Mouse (Mus musculus) stomach, embryonic 14.5 days (tissue): ENCODE results near the gene Flt3l. TPM values are rescaled to one million over a fixed set of nuclear protein-coding genes. Genes with fewer than 3 reads are reported as not detected.

Experiments
- ATAC-seq: fragments of 200-750 bp; cut with Nextera tagmentation; 2 replicates; pipeline ENCODE4 v1.8.0; 2017; ENCODE audit warnings: low read depth, moderate TSS enrichment; ENCODE audit not compliant: insufficient number of reproducible peaks, insufficient read depth, low FRiP score
- H3K27ac ChIP-seq: fragments of 300-500 bp; sonication (generic); 2 replicates; pipeline ENCODE4 v1.5.1; 2014; ENCODE audit warnings: mild to moderate bottlenecking, low read length, moderate library complexity, mixed read lengths
- H3K27me3 ChIP-seq: fragments of 300-500 bp; sonication (generic); 2 replicates; pipeline ENCODE4 v1.6.1; 2014; ENCODE audit warnings: low read length, control low read depth, mixed read lengths; ENCODE audit not compliant: control insufficient read depth, insufficient read depth
- H3K36me3 ChIP-seq: fragments of 300-500 bp; sonication (generic); 2 replicates; pipeline ENCODE4 v1.6.1; 2014; ENCODE audit warnings: mild to moderate bottlenecking, control low read depth, low read length, moderate library complexity, mixed read lengths; ENCODE audit not compliant: control insufficient read depth, insufficient read depth
- H3K4me1 ChIP-seq: fragments of 300-500 bp; sonication (generic); 2 replicates; pipeline ENCODE4 v1.6.1; 2014; ENCODE audit warnings: low read length, control low read depth, mixed read lengths; ENCODE audit not compliant: control insufficient read depth, insufficient read depth
- H3K4me2 ChIP-seq: fragments of 300-500 bp; sonication (generic); replicated peaks from 2 replicates; pipeline ENCODE4 v1.6.1; 2014; ENCODE audit warnings: low read depth, low read length, control low read depth
- H3K4me3 ChIP-seq: fragments of 300-500 bp; sonication (generic); 2 replicates; pipeline ENCODE4 v1.5.1; 2014; ENCODE audit warnings: low read depth, low read length, control low read depth
- H3K9ac ChIP-seq: fragments of 300-500 bp; sonication (generic); replicated peaks from 2 replicates; pipeline ENCODE4 v1.6.1; 2014; ENCODE audit warnings: low read depth, mild to moderate bottlenecking, control low read depth, low read length, moderate library complexity, mixed read lengths
- H3K9me3 ChIP-seq: fragments of 300-500 bp; sonication (generic); 2 replicates; pipeline ENCODE4 v1.6.1; 2016; ENCODE audit warnings: low read depth, low read length, control low read depth; ENCODE audit not compliant: control insufficient read depth
- WGBS: fragments of 180-500 bp; shearing (Covaris S2); extraction: QIAGEN DNeasy Blood & Tissue Kit; methylation state at CpG from one replicate; pipeline ENCODE4 v1.1.7; 2014; 5-methylcytosine and 5-hydroxymethylcytosine counted together
- polyA plus RNA-seq: library from polyadenylated mRNA; unstranded; fragments of >200 nt; fragmentation: Nextera tagmentation; extraction: Ambion mirVana; gene quantifications from 2 replicates; pipeline ENCODE4 v1.2.1, GENCODE M21; 2014

Gene Flt3l
- 2.1 and 2.9 TPM in 2 replicates for polyA plus RNA-seq

DNA sequence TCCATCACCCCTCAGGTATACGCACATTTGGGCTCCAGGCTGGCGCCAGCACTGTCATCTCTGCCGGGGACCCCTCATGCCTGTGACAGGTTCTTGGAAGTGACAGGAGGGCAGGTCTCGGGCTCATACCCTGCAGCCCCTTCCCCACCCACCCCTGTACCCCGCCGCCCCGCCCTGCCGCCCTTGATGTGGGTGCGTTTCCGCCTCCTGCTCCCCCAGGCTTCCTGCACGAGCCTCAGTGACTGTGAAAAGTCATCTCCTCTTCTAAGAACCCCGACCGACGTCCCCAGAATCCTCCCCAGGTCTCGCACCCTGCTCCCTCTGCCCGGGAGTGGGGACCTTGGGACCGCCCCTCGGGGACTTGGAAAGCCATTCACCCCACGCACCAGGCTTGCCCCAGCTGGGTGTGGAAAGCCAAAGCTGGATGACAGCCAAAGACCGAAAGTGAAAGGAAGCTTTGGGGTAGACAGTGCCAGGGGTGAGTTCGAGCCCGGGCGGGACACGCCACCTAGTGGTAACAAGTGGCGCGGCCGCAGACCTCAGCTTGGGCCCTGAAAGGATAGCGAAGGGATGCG, at the start of gene Flt3l, which contains the start of gene Gm45713:
TSS of gene Flt3l (minus strand) at position 440 of the 575 bp plus-strand sequence.
TSS of gene Gm45713 (minus strand) at position 239 of the 575 bp plus-strand sequence.
- peak within 1 kb of the TSS; percentile 54 for H3K4me2 ChIP-seq
- H3K9ac ChIP-seq: peak within 1 kb of the TSS; percentile 43
- H3K4me1 ChIP-seq: no peaks in the 10 kb centered on the region
- WGBS: 2% methylated on average over 29 of the region's 29 CpGs
- H3K4me3 ChIP-seq: peak within 1 kb of the TSS; percentile 45
- no peaks in the 10 kb centered on the region for H3K27me3 ChIP-seq
- no peak within 1 kb of the TSS for H3K27ac ChIP-seq
- peak; percentile 86 for ATAC-seq
- H3K9me3 ChIP-seq: no peaks in the 10 kb centered on the region
- H3K36me3 ChIP-seq: no peaks in the 10 kb centered on the region

DNA sequence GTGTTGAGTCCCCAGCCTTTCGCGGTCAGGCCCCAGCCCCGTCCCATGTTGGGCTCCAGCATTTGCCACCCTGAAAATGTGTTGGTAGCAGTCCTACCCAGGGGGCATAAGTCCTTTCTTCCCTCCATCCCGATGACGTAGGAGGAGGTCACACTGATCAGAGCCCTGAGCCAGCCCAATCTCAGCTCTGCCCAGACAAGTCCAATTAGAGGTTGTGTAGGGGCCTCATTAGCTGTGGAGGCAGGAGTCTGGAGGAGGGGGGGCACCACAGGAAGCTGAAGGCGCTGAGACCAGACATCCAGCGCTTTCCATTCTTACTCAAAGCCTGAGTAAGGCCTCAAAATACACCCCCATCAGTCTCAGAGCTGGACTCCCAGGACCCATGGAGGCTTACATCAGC, 49.7 kb upstream of the Flt3l start:
- Histone ChIP-seq H3K4me2 (no peak overlapping the region), H3K27me3 (peaks cover 30% of the 10 kb centered on the region), H3K4me3 (no peak overlapping the region), H3K36me3 (no peaks in the 10 kb centered on the region), H3K4me1 (no peaks in the 10 kb centered on the region), H3K27ac (no peak overlapping the region), H3K9me3 (no peaks in the 10 kb centered on the region), H3K9ac (no peak overlapping the region)
- no peak for ATAC-seq
- WGBS: 63% methylated on average over 7 of the region's 7 CpGs

GRCm38 (mm10) chr7:45183672-45184071, 47.4 kb upstream of the Flt3l start:
- no peaks in the 10 kb centered on the region for H3K36me3 ChIP-seq
- H3K4me3 ChIP-seq: no peak overlapping the region
- ATAC-seq: no peak
- no peaks in the 10 kb centered on the region for H3K4me1 ChIP-seq
- no peak overlapping the region for H3K4me2 ChIP-seq
- 65% methylated on average over 7 of the region's 7 CpGs for WGBS
- H3K9me3 ChIP-seq: no peaks in the 10 kb centered on the region
- no peak overlapping the region for H3K27ac ChIP-seq
- H3K27me3 ChIP-seq: peaks cover 49% of the 10 kb centered on the region
- no peak overlapping the region for H3K9ac ChIP-seq

DNA sequence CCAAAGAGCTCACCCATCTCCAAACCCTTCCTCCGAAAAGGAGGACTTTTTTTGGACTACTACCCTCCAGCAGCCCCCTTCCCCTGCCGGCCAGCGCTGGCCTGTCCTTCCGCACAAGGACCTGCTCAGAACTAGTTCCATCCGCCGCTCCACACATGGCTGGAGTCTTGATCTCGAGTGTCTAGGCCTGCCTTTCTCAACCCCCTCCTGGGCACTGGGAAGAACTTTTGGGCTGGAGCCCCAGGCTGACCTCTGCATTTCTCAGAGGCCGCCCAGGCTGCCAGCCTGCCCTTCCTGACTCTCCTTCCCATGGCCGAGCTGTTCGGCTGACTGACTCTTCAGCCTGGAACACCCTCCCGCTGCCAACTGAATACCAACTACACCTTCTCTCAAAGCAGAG, 46.4 kb upstream of the Flt3l start:
- peaks cover 57% of the 10 kb centered on the region for H3K27me3 ChIP-seq
- no peak overlapping the region for H3K9ac ChIP-seq
- peak overlapping the region; percentile 19 for H3K4me3 ChIP-seq
- 19% methylated on average over 11 of the region's 11 CpGs for WGBS
- H3K4me2 ChIP-seq: peak overlapping the region; percentile 41
- H3K9me3 ChIP-seq: no peaks in the 10 kb centered on the region
- ATAC-seq: 0 out of 2 replicates have a peak, but pooled peaks have one; percentile 7
- H3K36me3 ChIP-seq: no peaks in the 10 kb centered on the region
- no peak overlapping the region for H3K27ac ChIP-seq
- H3K4me1 ChIP-seq: no peaks in the 10 kb centered on the region

- Histone ChIP-seq H3K4me2 (peak overlapping the region; percentile 41), H3K4me1 (no peaks in the 10 kb centered on the region), H3K27ac (no peak overlapping the region), H3K27me3 (peaks cover 58% of the 10 kb centered on the region), H3K9me3 (no peaks in the 10 kb centered on the region), H3K4me3 (peak overlapping the region; percentile 19), H3K9ac (no peak overlapping the region), H3K36me3 (no peaks in the 10 kb centered on the region)
- WGBS: under 1% methylated on average over 34 of the region's 34 CpGs
- ATAC-seq: peak; percentile 84
Observed at GRCm38 (mm10) chr7:45182199-45182601, 46.0 kb upstream of the Flt3l start.

GRCm38 (mm10) chr7:45181540-45181939, 45.3 kb upstream of the Flt3l start:
- ATAC-seq: no peak
- H3K9me3 ChIP-seq: no peaks in the 10 kb centered on the region
- H3K27ac ChIP-seq: no peak overlapping the region
- H3K4me2 ChIP-seq: no peak overlapping the region
- H3K9ac ChIP-seq: no peak overlapping the region
- H3K4me3 ChIP-seq: no peak overlapping the region
- H3K36me3 ChIP-seq: no peaks in the 10 kb centered on the region
- H3K4me1 ChIP-seq: no peaks in the 10 kb centered on the region
- WGBS: 6% methylated on average over 35 of the region's 35 CpGs
- peaks cover 65% of the 10 kb centered on the region for H3K27me3 ChIP-seq

DNA sequence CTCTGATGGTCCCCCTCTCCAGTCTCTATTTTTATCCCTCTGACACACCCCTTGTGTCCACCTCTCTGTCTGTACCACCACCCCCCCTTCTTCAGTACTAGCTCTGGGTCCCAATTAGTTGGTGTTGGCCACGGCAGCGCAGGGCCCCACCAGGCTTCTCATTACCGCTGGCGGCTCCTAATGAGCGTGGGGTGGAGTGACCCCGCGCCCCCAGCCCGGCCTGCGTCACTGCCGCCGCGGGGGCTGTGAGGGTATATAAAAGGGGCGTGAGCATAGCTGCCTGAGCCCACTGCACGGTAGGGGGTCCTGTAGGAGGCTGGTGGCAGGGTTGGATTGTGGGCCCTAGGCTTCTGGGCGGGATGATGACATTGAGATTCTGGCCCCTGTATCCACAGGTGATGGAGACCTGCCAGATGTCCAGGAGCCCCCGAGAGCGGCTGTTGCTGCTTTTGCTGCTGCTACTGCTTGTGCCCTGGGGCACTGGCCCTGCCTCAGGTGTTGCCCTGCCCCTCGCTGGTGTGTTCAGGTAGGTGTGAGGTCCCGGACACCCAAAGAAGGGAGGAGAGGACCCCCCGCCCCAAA, 44.8 kb upstream of the Flt3l start, which contains the start of gene Pth2:
TSS of gene Pth2 (plus strand) at position 100 of the 582 bp plus-strand sequence.
- Histone ChIP-seq H3K27me3 (peaks cover 68% of the 10 kb centered on the region), H3K4me2 (no peak within 1 kb of the TSS), H3K36me3 (no peaks in the 10 kb centered on the region), H3K4me1 (peaks cover 4% of the 10 kb centered on the region; the same call in 1 of the 2 replicates), H3K9ac (no peak within 1 kb of the TSS), H3K4me3 (no peak within 1 kb of the TSS), H3K27ac (no peak within 1 kb of the TSS), H3K9me3 (no peaks in the 10 kb centered on the region)
- no peak for ATAC-seq
- WGBS: 23% methylated on average over 20 of the region's 20 CpGs

DNA sequence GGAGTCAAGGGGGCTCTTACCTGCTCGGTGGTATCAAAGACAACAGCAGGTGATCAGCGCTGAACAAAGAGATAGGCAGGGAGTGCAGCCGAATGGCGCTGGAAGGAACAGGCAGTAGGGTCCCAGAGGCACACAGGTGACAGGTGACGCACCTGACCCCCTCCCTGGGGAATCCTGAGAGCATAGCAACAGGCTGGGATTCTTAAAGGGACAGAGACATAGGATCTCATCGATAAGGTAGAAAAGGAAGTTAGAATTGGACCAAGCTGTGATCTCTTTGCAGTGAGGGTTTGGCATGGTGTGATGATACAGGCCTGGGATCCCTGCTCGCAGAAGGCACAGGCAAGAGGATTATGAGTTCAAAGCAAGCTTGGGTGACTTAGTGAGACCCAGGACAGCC, 43.2 kb upstream of the Flt3l start, which contains the start of gene Gfy:
TSS of gene Gfy (minus strand) at position 101 of the 400 bp plus-strand sequence.
- Histone ChIP-seq H3K4me2 (no peak within 1 kb of the TSS), H3K9ac (no peak within 1 kb of the TSS), H3K4me3 (no peak within 1 kb of the TSS), H3K27me3 (peaks cover 79% of the 10 kb centered on the region), H3K9me3 (no peaks in the 10 kb centered on the region), H3K27ac (no peak within 1 kb of the TSS), H3K36me3 (no peaks in the 10 kb centered on the region), H3K4me1 (peaks cover 4% of the 10 kb centered on the region; the same call in 1 of the 2 replicates)
- no peak for ATAC-seq
- WGBS: 27% methylated on average over 7 of the region's 7 CpGs
